Mouse (Mus musculus): ENCODE data around the gene 2410004P03Rik. TPM values are rescaled to one million over a fixed set of nuclear protein-coding genes. Genes with fewer than 3 reads are reported as not detected.

The 2410004P03Rik gene
- total RNA-seq, 1 experiment from 2014 or later, result not detected

Other genes starting within 250 kb of the 2410004P03Rik start
- gene Greb1, start 210.8 kb downstream of the 2410004P03Rik start, total RNA-seq (2021), result 27.6 and 35.4 TPM in 2 replicates
- gene E2f6, start 200.8 kb downstream of the 2410004P03Rik start, total RNA-seq (2021), result 33.4 and 35.7 TPM in 2 replicates
- 61.6 and 64.0 TPM in 2 replicates for gene Rock2, start 116.8 kb downstream of the 2410004P03Rik start, total RNA-seq (2021)
- 5.4 and 5.6 TPM in 2 replicates for gene Pqlc3, start 11.3 kb downstream of the 2410004P03Rik start, total RNA-seq (2021)
- gene Kcnf1, start 165.2 kb upstream of the 2410004P03Rik start, total RNA-seq (2021), result 0.23 and 0.30 TPM in 2 replicates